Mouse (Mus musculus) urinary bladder, postnatal 25 days (tissue): ENCODE results near the gene Spon2.

ENCODE experiments used
- DNase-seq: peaks from one replicate; pipeline ENCODE4 v3.0.0; 2022; ENCODE audit warnings: low spot score

The Spon2 gene

DNA sequence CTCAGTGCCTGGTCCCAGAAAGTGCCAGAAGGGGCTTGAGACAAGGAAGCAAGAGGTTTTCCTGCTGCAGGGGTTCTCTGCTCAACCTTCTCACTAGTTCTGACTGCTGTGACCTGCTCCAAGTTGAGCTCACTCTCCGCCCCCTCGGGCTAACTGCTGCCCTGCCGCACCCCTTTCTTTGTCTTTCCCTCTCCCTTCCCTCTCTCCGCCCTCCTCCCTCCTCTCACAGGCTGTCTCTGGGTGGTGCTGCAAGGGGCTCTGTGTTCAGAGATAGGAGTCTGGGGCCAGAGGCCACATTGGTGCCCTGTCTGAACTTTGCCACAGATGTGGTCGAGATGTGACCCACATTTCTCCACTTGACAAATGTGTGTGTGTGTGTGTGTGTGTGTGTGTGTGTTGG lies at the start of gene Spon2:
Spon2 (minus strand) TSS at position 375 of the 400 bp plus-strand sequence.
- DNase-seq: no peak

DNA sequence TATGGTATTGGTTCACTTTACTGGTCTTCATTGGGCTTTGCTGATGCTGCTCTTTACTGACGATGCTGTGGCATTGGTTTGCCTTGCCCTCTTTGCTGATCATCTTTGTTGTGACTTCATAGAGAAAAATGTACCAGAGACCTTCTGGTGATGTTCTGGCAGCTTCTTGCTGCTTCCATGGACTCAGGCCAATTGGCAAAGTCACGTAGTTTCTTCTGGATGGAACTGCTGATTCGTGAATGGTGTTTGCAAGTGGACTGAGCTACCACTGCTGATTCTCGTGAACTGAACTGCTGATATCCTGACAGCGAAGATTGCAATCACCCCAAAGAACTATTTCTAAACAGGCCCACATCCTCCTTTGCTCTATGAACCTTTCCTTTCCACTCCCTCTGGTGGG lies 36.2 kb upstream of the Spon2 start:
- no peak for DNase-seq

DNA sequence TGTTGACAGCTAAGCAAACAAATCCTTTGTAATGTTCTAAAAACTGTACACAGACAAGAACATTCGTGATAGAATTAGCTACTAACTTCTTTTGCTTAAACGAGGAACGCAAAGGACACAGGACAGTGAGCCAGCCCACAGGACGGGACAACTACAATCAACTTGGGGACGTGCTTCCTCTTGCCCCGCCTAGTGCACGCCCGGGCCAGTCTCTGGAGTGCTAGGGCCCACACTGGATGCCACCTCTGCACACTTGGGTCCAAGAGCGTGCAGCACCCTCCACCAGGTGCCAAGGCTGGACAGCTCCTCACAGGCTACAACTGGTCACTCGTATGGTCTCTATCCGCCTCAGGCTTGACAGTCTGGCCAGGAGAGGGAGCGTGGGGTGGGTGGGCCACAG lies 29.9 kb upstream of the Spon2 start:
- DNase-seq: no peak

DNA sequence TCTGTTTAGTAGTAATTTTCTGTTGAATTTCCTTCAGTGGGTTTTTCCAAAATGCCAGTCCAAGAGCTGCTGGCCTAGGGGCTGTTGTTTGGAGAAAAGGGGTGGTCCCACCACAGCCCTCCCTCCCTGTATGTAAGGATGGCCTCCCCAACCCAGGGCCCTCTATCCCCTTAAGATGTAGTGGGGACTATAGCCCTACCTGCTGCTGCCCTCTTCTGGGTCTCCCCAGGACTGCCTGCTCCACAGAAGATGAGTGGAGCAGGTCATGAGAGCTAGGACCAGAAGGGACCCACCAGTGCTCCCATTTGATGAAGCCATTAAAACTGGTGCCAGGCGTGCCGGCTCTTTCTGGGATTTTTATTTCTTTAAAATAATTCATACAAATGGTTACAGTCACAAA lies 29.1 kb upstream of the Spon2 start:
- no peak for DNase-seq

DNA sequence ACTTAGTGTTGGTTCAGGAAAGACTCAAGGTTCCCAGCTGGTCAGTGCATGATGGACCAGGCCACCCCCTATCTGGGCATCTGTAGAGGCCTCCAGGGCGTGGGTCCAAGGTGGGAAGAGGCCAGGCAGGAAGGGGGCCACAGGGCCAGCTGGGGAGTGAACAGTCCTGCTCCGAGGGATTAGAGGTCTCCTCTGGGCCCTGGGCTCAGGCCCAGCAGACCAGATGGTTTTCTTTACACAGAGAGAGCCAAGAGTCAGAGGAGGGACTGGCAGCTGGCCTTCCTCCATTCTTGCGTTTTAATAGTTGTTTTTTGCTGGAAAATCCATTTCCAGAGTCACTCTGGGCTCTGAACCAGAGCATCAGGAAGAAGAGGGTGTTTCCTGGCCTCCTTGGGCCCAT lies 27.4 kb upstream of the Spon2 start:
- DNase-seq: peak; percentile 62

DNA sequence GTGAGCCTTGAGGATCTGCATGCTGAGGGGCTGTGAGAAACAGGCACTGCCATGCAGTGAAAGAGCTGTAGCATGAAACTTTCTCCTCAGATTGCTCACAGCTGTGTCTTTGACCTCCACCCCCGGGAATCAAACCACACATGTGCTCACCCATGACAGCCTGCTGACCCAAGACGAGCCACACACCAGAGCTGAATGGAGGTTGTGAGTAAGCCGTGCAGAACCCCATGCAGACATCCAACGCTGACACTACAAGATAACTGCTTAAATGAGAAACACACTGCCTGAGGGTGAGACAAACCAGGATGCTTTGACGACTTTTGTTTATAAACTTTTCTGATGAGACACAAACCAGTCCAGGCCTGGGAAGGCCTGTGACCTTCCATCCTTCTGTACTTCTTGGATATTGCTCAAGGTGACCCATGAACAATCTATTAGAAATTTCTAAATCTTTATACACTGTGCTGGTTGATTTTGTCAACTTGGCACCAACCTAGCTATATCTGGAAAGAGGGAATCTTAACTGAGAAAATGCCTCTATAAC lies 26.2 kb upstream of the Spon2 start:
- no peak for DNase-seq

DNA sequence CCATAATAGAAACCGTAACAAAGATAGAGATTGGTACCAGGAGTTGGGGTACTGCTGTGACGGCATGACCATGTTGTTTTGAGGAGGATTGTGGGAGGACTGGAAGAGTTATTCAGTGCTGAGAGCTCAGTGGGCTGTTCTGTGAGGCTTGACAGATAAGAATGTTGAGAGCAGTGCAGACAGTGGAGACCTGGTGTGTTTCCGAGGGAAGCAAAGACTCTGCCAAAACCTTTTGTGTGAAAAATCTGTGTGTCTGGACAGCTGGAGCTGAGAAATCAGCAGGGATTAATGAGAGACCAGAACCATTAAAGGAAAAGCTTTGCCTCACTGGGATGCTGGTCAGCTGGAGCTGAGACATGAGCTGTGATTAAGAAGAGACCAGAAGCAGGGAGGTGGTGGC lies 21.7 kb upstream of the Spon2 start:
- DNase-seq: no peak

DNA sequence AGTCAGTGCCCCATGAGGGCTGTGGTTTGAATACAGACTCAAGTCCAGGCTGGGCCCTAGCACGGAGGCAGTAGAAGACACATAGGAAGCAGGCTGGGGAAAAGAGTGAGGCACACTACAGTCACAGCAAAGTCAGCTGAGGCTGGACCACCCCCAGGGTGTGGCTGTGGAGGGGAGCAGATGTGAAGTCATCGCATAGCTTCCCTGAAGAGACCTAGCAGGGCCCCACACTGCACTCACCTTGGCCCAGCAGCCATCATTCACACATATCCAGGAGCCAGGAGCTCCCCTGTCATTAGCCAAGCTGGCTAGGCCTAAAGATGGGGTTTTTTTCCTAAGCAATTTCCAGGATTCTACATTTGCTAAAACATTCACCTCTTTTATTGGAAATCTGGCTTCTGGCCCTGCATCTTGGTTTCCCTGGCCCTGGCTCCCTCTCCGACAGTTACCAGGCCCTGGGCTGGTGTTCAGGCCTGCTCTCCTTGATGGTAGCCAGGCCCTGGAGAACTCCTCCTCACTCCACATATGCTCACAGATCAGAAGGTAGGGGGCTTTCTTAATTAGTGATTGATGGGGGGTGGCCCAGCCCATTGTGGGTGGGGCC lies 21.0 kb upstream of the Spon2 start:
- no peak for DNase-seq

DNA sequence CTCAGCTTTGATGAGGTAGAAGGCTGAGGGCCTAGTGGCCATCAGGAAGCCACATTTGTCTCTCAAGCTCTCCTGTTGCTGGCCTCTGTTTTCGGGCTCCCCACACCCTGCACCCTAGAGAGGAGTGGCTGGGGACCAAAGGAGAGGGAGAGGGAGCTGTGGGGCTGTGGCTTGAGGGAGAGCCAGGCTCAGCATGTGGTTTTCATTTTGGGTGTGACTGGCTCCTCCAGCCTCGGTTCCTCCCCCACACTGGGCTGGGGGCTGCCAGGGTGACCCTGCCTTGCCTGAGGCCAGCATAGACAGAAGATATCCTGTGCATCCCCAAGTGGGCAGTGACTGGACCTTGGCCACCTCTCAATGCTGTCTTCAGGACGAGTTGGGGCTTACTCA lies 20.0 kb upstream of the Spon2 start:
- DNase-seq: no peak

DNA sequence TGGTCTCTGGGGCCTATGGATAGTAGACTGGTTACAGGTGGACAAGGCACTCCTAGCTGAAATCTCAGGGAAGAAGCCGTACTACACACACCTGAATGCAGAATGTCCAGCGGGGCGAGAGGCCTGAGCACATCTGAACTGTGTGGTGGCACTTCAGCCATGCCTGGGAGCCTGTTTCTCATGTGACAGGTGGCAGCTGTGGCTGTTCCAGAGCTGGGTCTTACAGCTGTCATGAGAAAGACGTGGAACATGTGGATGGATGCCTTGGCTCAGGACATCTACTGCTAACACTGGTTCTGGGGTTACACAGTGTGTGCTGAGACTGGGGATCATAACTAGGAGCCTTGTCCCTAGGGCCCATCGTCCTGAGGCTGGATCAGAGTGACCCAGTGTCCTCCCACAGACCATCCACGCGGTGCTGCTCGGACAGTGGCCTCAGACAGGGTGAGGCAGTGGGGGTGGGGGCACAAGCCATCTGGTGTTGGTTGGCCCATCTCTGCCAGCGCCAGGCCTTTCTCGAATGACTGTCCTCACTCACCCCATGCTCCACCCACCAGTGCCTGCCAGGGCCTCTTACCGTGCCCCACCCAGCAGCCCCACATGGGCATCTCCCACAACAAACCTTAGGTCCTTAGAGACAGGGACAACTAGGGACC lies 19.5 kb upstream of the Spon2 start:
- DNase-seq: no peak

DNA sequence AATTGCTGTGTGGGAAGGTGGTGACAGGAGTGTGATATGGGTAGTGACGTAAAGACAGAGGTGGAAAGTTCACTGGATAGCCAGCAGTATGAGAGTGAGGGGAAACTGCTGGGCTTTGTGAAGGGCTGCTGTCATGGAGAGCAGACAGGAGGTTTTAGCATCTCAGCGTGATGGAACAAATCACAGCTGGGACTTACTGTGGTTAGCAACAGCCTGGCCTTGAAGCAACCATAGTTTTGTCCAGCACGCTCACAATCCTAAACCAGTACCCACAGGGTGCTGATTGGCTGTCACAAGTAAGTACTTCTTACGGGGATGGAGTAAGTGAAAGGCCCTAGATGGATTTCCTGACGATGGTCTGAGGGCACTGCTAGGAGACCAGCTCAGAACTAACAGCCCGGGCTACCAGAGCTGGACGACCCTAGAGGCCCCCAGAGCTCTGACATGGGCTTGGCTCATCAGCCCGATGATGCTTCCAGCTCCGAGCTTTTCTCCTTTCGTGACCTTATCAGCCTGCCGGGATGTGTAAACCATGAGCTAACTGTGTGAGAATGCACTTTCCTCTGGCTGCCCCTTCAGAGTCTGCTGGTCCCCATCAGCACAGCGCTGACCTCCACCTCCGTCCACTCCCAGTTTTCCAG lies 16.3 kb upstream of the Spon2 start:
- peak; percentile 21 for DNase-seq

DNA sequence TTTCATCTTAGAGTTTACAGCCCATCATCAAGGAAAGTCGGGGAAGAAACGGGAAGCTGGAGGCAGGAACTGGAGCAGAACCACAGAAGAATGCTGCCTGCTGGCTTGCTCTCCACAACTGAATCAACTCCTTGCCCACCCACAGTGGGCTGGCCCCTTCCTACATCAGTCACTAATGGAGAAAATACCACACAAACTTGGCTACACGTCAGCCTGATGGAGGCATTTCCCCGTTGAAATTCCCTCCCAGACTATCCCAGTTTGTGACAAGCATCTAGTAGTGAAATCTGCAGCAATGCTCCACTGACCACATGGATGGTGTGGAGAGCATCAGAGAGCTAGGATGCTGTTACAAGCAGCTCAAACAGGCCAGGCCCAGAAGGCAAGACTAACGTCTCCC lies 14.5 kb upstream of the Spon2 start:
- no peak for DNase-seq

DNA sequence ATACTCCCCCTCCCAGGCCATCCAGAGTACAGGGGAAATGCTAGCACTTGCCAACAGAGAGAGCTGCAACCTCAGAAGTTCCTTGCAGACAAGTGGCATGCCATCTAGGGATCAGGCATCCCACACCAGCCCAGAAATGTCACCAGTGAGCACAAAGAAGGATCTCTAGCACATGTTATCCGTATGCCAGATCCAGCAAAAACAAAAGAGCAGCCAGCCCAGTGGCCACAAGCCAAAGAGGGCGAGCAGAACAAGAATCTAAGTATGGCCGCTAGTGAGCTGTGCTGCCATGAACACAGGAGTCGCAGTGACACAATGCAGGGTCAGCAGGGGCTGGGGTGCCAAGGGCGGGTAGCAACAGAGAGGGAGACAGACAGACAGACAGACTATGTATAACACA lies 12.0 kb upstream of the Spon2 start:
- no peak for DNase-seq

DNA sequence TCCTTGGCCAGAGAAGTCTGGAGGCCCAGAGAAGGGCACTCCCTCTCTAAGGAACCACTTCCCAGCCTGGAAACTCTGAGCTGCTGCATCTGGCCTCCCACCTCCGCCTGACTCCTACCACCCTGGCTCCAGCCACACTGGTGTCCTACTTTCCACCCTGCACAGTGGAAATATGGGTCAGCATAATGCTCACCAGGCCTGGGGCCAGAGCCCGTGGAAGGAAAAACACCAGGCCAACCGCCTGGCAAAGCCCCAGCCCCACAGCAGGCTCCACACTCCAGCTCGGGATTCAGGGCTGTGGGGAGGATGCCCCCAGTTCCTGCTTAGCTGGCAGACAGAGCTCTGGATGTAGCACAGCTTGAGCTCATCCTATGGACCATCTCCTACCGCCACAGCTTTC lies 10.2 kb upstream of the Spon2 start:
- DNase-seq: peak; percentile 21

DNA sequence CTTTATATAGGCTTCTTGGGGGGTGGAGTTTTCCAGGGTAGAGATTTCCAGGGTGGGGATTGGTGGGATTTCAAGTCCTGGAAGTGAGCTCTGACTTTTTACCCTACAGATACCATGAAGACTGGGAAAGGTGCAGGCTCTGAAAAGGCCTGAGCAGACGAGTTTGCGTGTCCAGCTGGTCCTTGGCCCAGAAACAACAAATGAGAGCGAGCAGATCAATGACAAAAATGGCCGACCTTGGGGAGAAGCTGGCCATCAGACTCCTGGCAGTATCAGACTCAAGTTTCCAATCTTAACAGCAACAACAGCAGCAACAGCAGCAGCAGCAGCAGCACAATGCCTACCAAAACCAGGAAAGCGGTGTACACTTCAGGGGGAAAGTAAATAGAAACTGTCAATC lies 7.4 kb upstream of the Spon2 start:
- DNase-seq: no peak

DNA sequence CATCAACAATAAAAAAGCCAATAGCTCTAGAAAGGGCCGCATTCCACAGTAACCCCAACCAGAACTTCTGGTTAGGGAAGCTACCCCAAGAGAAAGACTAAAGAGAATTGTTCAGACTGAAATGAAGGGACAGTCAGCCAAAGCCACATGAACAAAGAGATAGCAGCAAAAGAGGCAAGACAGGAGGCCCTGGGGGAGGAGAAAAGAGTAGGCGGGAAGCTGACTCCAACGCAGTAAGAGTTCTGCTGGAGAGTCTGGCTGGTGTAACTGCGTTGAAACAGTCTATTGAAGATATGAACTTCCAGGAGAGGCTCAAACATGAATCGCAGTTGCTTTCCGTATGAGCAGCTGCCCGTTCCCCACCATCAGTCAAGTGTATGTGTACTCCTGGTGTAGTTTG lies 6.2 kb upstream of the Spon2 start:
- no peak for DNase-seq

DNA sequence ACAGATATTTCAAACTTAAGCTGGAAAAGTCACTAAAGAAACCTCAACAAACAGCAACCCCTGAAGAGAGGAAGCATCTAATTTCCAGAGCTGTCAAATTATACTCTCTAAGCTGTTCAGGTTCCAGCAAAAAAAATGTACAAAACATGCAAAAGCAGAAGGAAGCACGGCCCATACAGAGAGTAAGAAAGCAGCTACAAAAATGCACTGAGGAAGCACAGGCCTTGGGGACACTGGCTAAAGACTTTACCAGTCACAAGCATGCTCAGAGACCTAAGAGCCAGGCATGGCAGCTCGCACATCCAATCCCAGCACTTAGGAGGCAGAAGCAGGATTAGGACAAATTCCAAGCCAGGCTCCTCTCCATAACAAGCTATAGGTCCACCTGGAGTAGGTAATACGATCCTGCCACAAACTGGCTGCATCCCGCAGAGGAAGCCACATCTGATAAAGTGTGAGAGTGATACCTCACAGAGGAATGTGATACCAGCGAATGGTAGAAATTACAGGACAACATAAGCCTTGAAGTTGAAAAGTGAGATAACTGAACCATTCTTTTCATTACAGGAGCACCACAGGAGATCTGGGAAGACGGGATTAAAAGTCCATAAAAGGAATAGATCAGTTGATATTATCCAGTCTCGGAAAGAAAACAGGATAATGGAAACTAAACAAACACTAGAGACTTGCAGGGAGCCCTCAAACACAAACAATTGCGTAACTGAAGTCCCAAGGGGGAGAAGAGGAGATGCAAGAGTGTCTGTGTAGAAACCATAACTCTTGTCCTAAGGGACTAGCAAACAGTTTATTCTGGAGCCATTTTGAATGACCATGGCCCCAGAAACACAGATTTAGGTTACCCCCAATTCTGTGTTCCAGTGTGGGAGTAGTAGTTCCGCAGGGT lies 4.8 kb upstream of the Spon2 start:
- DNase-seq: no peak

DNA sequence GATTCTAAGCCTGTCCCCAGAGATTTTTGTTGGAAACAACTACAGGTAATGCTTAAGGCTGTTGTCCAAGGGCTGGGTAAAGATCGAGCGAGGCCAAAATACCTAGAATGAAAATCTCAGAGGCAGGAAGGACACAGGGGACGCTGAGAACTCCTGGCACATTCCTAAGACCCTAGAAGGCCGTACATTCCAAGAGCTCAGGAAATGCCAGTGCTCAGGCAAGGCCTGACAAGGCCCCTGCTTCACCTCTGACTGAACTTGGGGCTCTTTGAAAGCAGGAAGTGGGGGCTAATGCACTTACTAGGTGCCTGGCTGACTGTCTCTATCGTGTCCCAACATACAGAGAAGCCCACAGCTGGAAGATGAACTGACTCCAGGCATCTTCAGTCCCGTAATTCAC lies 4.1 kb upstream of the Spon2 start:
- no peak for DNase-seq

DNA sequence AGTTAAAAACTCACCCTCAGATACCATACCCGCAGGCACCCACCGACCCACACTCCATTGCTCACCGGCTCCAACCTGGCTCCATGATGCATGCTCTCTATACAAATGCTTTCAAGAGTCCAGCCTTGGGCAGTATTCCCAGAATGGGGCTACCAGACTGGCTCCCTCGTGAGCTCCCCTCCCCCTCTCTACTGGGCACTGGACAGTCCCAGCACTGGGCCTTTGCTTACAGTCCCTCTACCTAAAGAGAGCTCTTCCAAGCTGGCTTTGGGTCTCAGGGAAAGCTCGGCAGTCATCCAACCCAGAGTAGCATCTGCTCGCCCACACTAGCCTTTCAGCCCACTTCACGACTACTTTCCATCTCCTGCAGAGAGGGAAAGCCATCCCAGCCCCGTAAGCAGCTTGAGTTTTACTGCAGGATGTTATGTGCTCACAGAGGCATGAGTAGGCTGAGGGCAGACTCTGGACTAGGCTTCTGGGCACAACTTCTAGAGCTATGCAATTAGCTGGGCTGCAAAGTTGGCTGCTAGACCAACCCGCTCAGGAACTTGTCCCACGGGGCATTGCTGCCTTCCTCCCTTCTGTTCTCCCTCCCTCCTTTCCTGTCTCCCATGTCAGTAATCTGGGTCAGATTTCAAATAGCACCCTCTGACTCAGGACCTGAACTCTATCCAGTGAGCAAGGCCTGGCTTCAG lies 2.2 kb upstream of the Spon2 start:
- DNase-seq: no peak

DNA sequence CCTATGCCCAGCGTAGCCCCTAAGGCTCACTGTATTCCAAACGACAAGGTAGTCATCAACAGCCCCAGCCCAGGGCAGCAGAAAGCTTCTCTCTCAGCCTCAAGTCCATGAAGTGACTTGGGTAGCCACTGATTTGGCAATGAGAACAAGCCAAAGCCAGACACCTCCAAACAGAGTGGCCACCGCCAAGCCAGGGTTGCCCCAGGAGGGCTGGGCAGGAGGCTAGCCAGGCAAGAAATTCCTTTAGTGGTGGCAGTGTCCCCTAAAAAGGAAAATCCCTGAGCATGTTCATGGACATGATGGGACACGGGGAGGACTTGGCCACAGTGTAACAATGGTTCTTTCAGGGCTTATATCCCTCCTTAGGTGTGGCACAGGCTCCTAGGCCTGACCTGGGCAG lies 1.6 kb upstream of the Spon2 start:
- DNase-seq: no peak

DNA sequence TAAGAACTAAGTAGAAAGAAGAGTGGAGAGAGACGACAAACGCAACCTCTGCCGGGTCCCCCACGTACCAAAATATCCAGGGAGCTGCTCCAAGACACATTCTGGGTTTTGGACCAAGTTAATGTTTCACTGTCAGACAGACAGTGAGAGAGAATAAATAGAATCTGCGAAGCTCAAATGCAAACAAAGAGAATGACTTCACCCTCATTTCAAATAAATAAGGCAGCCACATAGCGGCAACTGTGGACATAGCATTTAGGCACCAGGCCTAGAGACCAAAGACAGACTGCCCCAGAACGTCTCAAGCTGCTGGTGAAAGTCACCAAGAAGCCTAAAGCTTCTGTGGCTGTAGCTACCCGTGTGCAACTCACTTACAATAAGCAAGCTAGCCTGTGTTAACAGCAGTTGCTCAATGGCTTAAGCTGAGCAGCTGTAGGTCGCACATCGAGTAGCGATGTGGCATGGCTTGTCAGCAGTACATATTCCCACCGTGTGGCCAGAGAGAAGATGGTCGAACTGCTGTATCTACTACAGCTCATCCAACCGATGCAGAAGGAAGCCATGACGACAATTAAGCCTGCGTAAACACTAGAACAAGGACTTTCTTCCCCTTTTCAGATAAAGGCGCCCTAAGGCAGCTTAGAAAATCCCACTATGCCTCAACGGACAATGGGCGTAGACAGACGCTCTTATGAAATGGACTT lies 643 bp upstream of the Spon2 start:
- DNase-seq: no peak
